Mouse (Mus musculus): ENCODE data around the gene 4930455H04Rik. TPM values are rescaled to one million over a fixed set of nuclear protein-coding genes. Genes with fewer than 3 reads are reported as not detected.

4930455H04Rik gene
- polyA plus RNA-seq, 1 experiment from 2014 or later: not detected

GRCm38 (mm10) chr3:116942751-116943150 lies 25.3 kb upstream of the 4930455H04Rik start:
- no peak overlapping the region for H3K27ac ChIP-seq (ENCODE audit: low read depth, low read length)
- WGBS: 85% methylated on average over 6 of the region's 6 CpGs
- no peak overlapping the region for H3K9ac ChIP-seq (ENCODE audit: low read length)
- H3K4me3 ChIP-seq (ENCODE audit: low read depth, low read length): no peak overlapping the region
- H3K4me1 ChIP-seq (replicated peaks; ENCODE audit: control insufficient read depth, insufficient read depth, low read length): no peaks in the 10 kb centered on the region
- no peaks in the 10 kb centered on the region for H3K36me3 ChIP-seq (ENCODE audit: control insufficient read depth, insufficient read depth, low read length)
- no peak for DNase-seq (ENCODE audit: low spot score)
- H3K9me3 ChIP-seq (ENCODE audit: control insufficient read depth, low read length): no peaks in the 10 kb centered on the region; the same call in 1 of the 2 replicates
- H3K4me2 ChIP-seq (ENCODE audit: low read depth, low read length, severe bottlenecking): no peak overlapping the region
- no peaks in the 10 kb centered on the region for H3K27me3 ChIP-seq (ENCODE audit: control insufficient read depth, insufficient read depth, low read length)
- no peak for ATAC-seq (replicated peaks; ENCODE audit: low FRiP score)

- DNase-seq (ENCODE audit: low spot score): no peak
- no peak for ATAC-seq (replicated peaks; ENCODE audit: low FRiP score)
Observed at GRCm38 (mm10) chr3:116943422-116943821, 24.6 kb upstream of the 4930455H04Rik start.

GRCm38 (mm10) chr3:116946476-116946875 lies 21.6 kb upstream of the 4930455H04Rik start:
- DNase-seq (ENCODE audit: low spot score) (no peak), ATAC-seq (replicated peaks; ENCODE audit: low FRiP score) (no peak)
- Histone ChIP-seq H3K36me3 (ENCODE audit: control insufficient read depth, insufficient read depth, low read length) (no peaks in the 10 kb centered on the region), H3K4me3 (ENCODE audit: low read depth, low read length) (no peak overlapping the region), H3K4me1 (replicated peaks; ENCODE audit: control insufficient read depth, insufficient read depth, low read length) (no peaks in the 10 kb centered on the region), H3K4me2 (ENCODE audit: low read depth, low read length, severe bottlenecking) (no peak overlapping the region), H3K9me3 (ENCODE audit: control insufficient read depth, low read length) (no peaks in the 10 kb centered on the region), H3K9ac (ENCODE audit: low read length) (no peak overlapping the region), H3K27ac (ENCODE audit: low read depth, low read length) (no peak overlapping the region), H3K27me3 (ENCODE audit: control insufficient read depth, insufficient read depth, low read length) (no peaks in the 10 kb centered on the region)
- WGBS: 83% methylated on average over 4 of the region's 4 CpGs

More at GRCm38 (mm10) chr3:116943422-116943821, 24.6 kb upstream of the 4930455H04Rik start:
- WGBS: 84% methylated on average over 4 of the region's 4 CpGs
- H3K4me1 ChIP-seq (replicated peaks; ENCODE audit: control insufficient read depth, insufficient read depth, low read length): no peaks in the 10 kb centered on the region
- no peak overlapping the region for H3K4me2 ChIP-seq (ENCODE audit: low read depth, low read length, severe bottlenecking)
- H3K9me3 ChIP-seq (ENCODE audit: control insufficient read depth, low read length): no peaks in the 10 kb centered on the region; the same call in 1 of the 2 replicates
- H3K36me3 ChIP-seq (ENCODE audit: control insufficient read depth, insufficient read depth, low read length): no peaks in the 10 kb centered on the region
- H3K4me3 ChIP-seq (ENCODE audit: low read depth, low read length): no peak overlapping the region
- no peaks in the 10 kb centered on the region for H3K27me3 ChIP-seq (ENCODE audit: control insufficient read depth, insufficient read depth, low read length)
- H3K27ac ChIP-seq (ENCODE audit: low read depth, low read length): no peak overlapping the region
- no peak overlapping the region for H3K9ac ChIP-seq (ENCODE audit: low read length)

GRCm38 (mm10) chr3:116950665-116951115 lies 17.4 kb upstream of the 4930455H04Rik start:
- DNase-seq (ENCODE audit: low spot score) (no peak), ATAC-seq (replicated peaks; ENCODE audit: low FRiP score) (no peak)
- H3K36me3 ChIP-seq (ENCODE audit: control insufficient read depth, insufficient read depth, low read length): no peaks in the 10 kb centered on the region
- H3K27ac ChIP-seq (ENCODE audit: low read depth, low read length): no peak overlapping the region
- H3K4me2 ChIP-seq (ENCODE audit: low read depth, low read length, severe bottlenecking): no peak overlapping the region
- no peak overlapping the region for H3K4me3 ChIP-seq (ENCODE audit: low read depth, low read length)
- no peaks in the 10 kb centered on the region for H3K9me3 ChIP-seq (ENCODE audit: control insufficient read depth, low read length)
- no peaks in the 10 kb centered on the region for H3K27me3 ChIP-seq (ENCODE audit: control insufficient read depth, insufficient read depth, low read length)
- no peak overlapping the region for H3K9ac ChIP-seq (ENCODE audit: low read length)
- H3K4me1 ChIP-seq (replicated peaks; ENCODE audit: control insufficient read depth, insufficient read depth, low read length): no peaks in the 10 kb centered on the region
- 91% methylated on average over 6 of the region's 6 CpGs for WGBS

- DNase-seq (ENCODE audit: low spot score): no peak
- WGBS: 94% methylated on average over 3 of the region's 3 CpGs
Observed at GRCm38 (mm10) chr3:116951489-116951888, 16.6 kb upstream of the 4930455H04Rik start.

GRCm38 (mm10) chr3:116952242-116952899 lies 15.7 kb upstream of the 4930455H04Rik start:
- Histone ChIP-seq H3K27ac (ENCODE audit: low read depth, low read length) (no peak overlapping the region), H3K9ac (ENCODE audit: low read length) (no peak overlapping the region), H3K27me3 (ENCODE audit: control insufficient read depth, insufficient read depth, low read length) (no peaks in the 10 kb centered on the region), H3K4me1 (replicated peaks; ENCODE audit: control insufficient read depth, insufficient read depth, low read length) (no peaks in the 10 kb centered on the region), H3K4me3 (ENCODE audit: low read depth, low read length) (no peak overlapping the region), H3K9me3 (ENCODE audit: control insufficient read depth, low read length) (no peaks in the 10 kb centered on the region), H3K36me3 (ENCODE audit: control insufficient read depth, insufficient read depth, low read length) (no peaks in the 10 kb centered on the region), H3K4me2 (ENCODE audit: low read depth, low read length, severe bottlenecking) (no peak overlapping the region)
- 83% methylated on average over 8 of the region's 8 CpGs for WGBS
- DNase-seq (ENCODE audit: low spot score): no peak
- ATAC-seq (replicated peaks; ENCODE audit: low FRiP score): no peak

More at GRCm38 (mm10) chr3:116951489-116951888, 16.6 kb upstream of the 4930455H04Rik start:
- Histone ChIP-seq H3K4me3 (ENCODE audit: low read depth, low read length) (no peak overlapping the region), H3K9ac (ENCODE audit: low read length) (no peak overlapping the region), H3K27me3 (ENCODE audit: control insufficient read depth, insufficient read depth, low read length) (no peaks in the 10 kb centered on the region), H3K9me3 (ENCODE audit: control insufficient read depth, low read length) (no peaks in the 10 kb centered on the region), H3K4me1 (replicated peaks; ENCODE audit: control insufficient read depth, insufficient read depth, low read length) (no peaks in the 10 kb centered on the region), H3K36me3 (ENCODE audit: control insufficient read depth, insufficient read depth, low read length) (no peaks in the 10 kb centered on the region), H3K4me2 (ENCODE audit: low read depth, low read length, severe bottlenecking) (no peak overlapping the region), H3K27ac (ENCODE audit: low read depth, low read length) (no peak overlapping the region)
- no peak for ATAC-seq (replicated peaks; ENCODE audit: low FRiP score)

- no peak overlapping the region for H3K9ac ChIP-seq (ENCODE audit: low read length)
- no peak for ATAC-seq (replicated peaks; ENCODE audit: low FRiP score)
- H3K4me3 ChIP-seq (ENCODE audit: low read depth, low read length): no peak overlapping the region
- no peaks in the 10 kb centered on the region for H3K36me3 ChIP-seq (ENCODE audit: control insufficient read depth, insufficient read depth, low read length)
- no peaks in the 10 kb centered on the region for H3K9me3 ChIP-seq (ENCODE audit: control insufficient read depth, low read length)
- no peaks in the 10 kb centered on the region for H3K4me1 ChIP-seq (replicated peaks; ENCODE audit: control insufficient read depth, insufficient read depth, low read length)
- no peak overlapping the region for H3K4me2 ChIP-seq (ENCODE audit: low read depth, low read length, severe bottlenecking)
- DNase-seq (ENCODE audit: low spot score): no peak
- H3K27ac ChIP-seq (ENCODE audit: low read depth, low read length): no peak overlapping the region
- H3K27me3 ChIP-seq (ENCODE audit: control insufficient read depth, insufficient read depth, low read length): no peaks in the 10 kb centered on the region
- WGBS: 89% methylated on average over 6 of the region's 6 CpGs
Observed at GRCm38 (mm10) chr3:116953366-116953765, 14.7 kb upstream of the 4930455H04Rik start.

- ATAC-seq (replicated peaks; ENCODE audit: low FRiP score): no peak; the same call in 1 of the 2 replicates
- no peak overlapping the region for H3K9ac ChIP-seq (ENCODE audit: low read length)
Observed at GRCm38 (mm10) chr3:116955061-116955460, 13.0 kb upstream of the 4930455H04Rik start.

GRCm38 (mm10) chr3:116960414-116960813 lies 7.7 kb upstream of the 4930455H04Rik start:
- Histone ChIP-seq H3K9ac (ENCODE audit: low read length) (no peak overlapping the region), H3K9me3 (ENCODE audit: control insufficient read depth, low read length) (no peaks in the 10 kb centered on the region), H3K36me3 (ENCODE audit: control insufficient read depth, insufficient read depth, low read length) (no peaks in the 10 kb centered on the region), H3K4me3 (ENCODE audit: low read depth, low read length) (no peak overlapping the region), H3K4me1 (replicated peaks; ENCODE audit: control insufficient read depth, insufficient read depth, low read length) (no peaks in the 10 kb centered on the region), H3K27ac (ENCODE audit: low read depth, low read length) (no peak overlapping the region), H3K27me3 (ENCODE audit: control insufficient read depth, insufficient read depth, low read length) (no peaks in the 10 kb centered on the region), H3K4me2 (ENCODE audit: low read depth, low read length, severe bottlenecking) (no peak overlapping the region)
- no peak for ATAC-seq (replicated peaks; ENCODE audit: low FRiP score)
- DNase-seq (ENCODE audit: low spot score): no peak
- 82% methylated on average over 2 of the region's 2 CpGs for WGBS

More at GRCm38 (mm10) chr3:116955061-116955460, 13.0 kb upstream of the 4930455H04Rik start:
- H3K27ac ChIP-seq (ENCODE audit: low read depth, low read length): no peak overlapping the region
- no peaks in the 10 kb centered on the region for H3K36me3 ChIP-seq (ENCODE audit: control insufficient read depth, insufficient read depth, low read length)
- H3K4me2 ChIP-seq (ENCODE audit: low read depth, low read length, severe bottlenecking): no peak overlapping the region
- H3K9me3 ChIP-seq (ENCODE audit: control insufficient read depth, low read length): no peaks in the 10 kb centered on the region
- no peak for DNase-seq (ENCODE audit: low spot score)
- no peaks in the 10 kb centered on the region for H3K4me1 ChIP-seq (replicated peaks; ENCODE audit: control insufficient read depth, insufficient read depth, low read length)
- no peak overlapping the region for H3K4me3 ChIP-seq (ENCODE audit: low read depth, low read length)
- H3K27me3 ChIP-seq (ENCODE audit: control insufficient read depth, insufficient read depth, low read length): no peaks in the 10 kb centered on the region
- 68% methylated on average over 6 of the region's 6 CpGs for WGBS

Data from forebrain, embryonic 11.5 days (tissue).